Mouse (Mus musculus) forebrain, embryonic 14.5 days (tissue): ENCODE measurements around the gene Cacybp. TPM values are rescaled to one million over a fixed set of nuclear protein-coding genes. Genes with fewer than 3 reads are reported as not detected.

ENCODE experiments used
- ATAC-seq: fragments of 200-750 bp; cut with Nextera tagmentation; 2 replicates; pipeline ENCODE4 v1.8.0; 2017; ENCODE audit warnings: mild to moderate bottlenecking, moderate library complexity
- DNase-seq: peaks from one replicate; pipeline ENCODE4 v3.0.0-alpha.2; 2015; ENCODE audit warnings: low spot score
- H3K27ac ChIP-seq: fragments of 300-500 bp; sonication (generic); 2 replicates; pipeline ENCODE4 v1.5.1; 2014; ENCODE audit warnings: low read depth, mild to moderate bottlenecking, control low read depth, low read length, moderate library complexity
- H3K27me3 ChIP-seq: fragments of 300-500 bp; sonication (generic); replicated peaks from 2 replicates; pipeline ENCODE4 v1.6.1; 2014; ENCODE audit warnings: low read length, control low read depth, mixed read lengths; ENCODE audit not compliant: control insufficient read depth, insufficient read depth
- H3K36me3 ChIP-seq: fragments of 300-500 bp; sonication (generic); 2 replicates; pipeline ENCODE4 v1.6.1; 2014; ENCODE audit warnings: low read length, control low read depth; ENCODE audit not compliant: control insufficient read depth, insufficient read depth
- H3K4me1 ChIP-seq: fragments of 300-500 bp; sonication (generic); 2 replicates; pipeline ENCODE4 v1.6.1; 2014; ENCODE audit warnings: antibody characterized with exemption, low read length, control low read depth; ENCODE audit not compliant: control insufficient read depth, insufficient read depth
- H3K4me2 ChIP-seq: fragments of 300-500 bp; sonication (generic); 2 replicates; pipeline ENCODE4 v1.6.1; 2014; ENCODE audit warnings: mild to moderate bottlenecking, control low read depth, low read length
- H3K4me3 ChIP-seq: fragments of 300-500 bp; sonication (generic); 2 replicates; pipeline ENCODE4 v1.5.1; 2014; ENCODE audit warnings: low read depth, low read length, control low read depth
- H3K9ac ChIP-seq: fragments of 300-500 bp; sonication (generic); 2 replicates; pipeline ENCODE4 v1.6.1; 2014; ENCODE audit warnings: mild to moderate bottlenecking, low read length, control low read depth, moderate library complexity
- H3K9me3 ChIP-seq: fragments of 300-500 bp; sonication (generic); replicated peaks from 2 replicates; pipeline ENCODE4 v1.6.1; 2016; ENCODE audit warnings: low read length, control low read depth, mixed read lengths; ENCODE audit not compliant: control insufficient read depth
- WGBS: fragments of 180-500 bp; shearing (Covaris S2); extraction: QIAGEN DNeasy Blood & Tissue Kit; methylation state at CpG from one replicate; pipeline ENCODE4 v1.1.7; 2014; 5-methylcytosine and 5-hydroxymethylcytosine counted together
- polyA plus RNA-seq: library from polyadenylated mRNA; unstranded; fragments of >200 nt; fragmentation: Nextera tagmentation; extraction: Ambion mirVana; gene quantifications from 2 replicates; pipeline ENCODE4 v1.2.1, GENCODE M21; 2014

The Cacybp gene
- polyA plus RNA-seq, 1 experiment from 2014 or later: 325 TPM

GRCm38 (mm10) chr1:160158190-160158589 lies 54.5 kb downstream of the Cacybp start:
- H3K4me3 ChIP-seq: no peak overlapping the region
- peak; percentile 37 for DNase-seq
- H3K9ac ChIP-seq: no peak overlapping the region
- no peaks in the 10 kb centered on the region for H3K4me1 ChIP-seq
- no peaks in the 10 kb centered on the region for H3K27me3 ChIP-seq
- H3K36me3 ChIP-seq: no peaks in the 10 kb centered on the region
- WGBS: 37% methylated on average over 2 of the region's 2 CpGs
- H3K27ac ChIP-seq: no peak overlapping the region
- H3K9me3 ChIP-seq: no peaks in the 10 kb centered on the region
- ATAC-seq: no peak
- no peak overlapping the region for H3K4me2 ChIP-seq

GRCm38 (mm10) chr1:160153480-160153879 lies 59.2 kb downstream of the Cacybp start, which contains the start of gene Tnn:
Gene Tnn (minus strand): TSS chr1:160153580.
- no peak for DNase-seq
- no peak within 1 kb of the TSS for H3K9ac ChIP-seq
- no peaks in the 10 kb centered on the region for H3K27me3 ChIP-seq
- 0 out of 2 replicates have a peak, but pooled peaks cover 7% of the 10 kb centered on the region for H3K4me1 ChIP-seq
- 82% methylated on average over 8 of the region's 8 CpGs for WGBS
- no peak within 1 kb of the TSS for H3K4me3 ChIP-seq
- no peaks in the 10 kb centered on the region for H3K9me3 ChIP-seq
- ATAC-seq: no peak
- H3K27ac ChIP-seq: no peak within 1 kb of the TSS
- no peaks in the 10 kb centered on the region for H3K36me3 ChIP-seq
- H3K4me2 ChIP-seq: no peak within 1 kb of the TSS

Other genes with a start within 250 kb of the Cacybp start
- gene 4930523C07Rik, start 168.5 kb downstream of the Cacybp start, polyA plus RNA-seq: 1.7 and 2.8 TPM in 2 replicates
- 0.04 and 0.12 TPM in 2 replicates for gene Tnn, start 59.3 kb downstream of the Cacybp start, polyA plus RNA-seq
- 169 and 224 TPM in 2 replicates for gene Mrps14, start 17.7 kb downstream of the Cacybp start, polyA plus RNA-seq